Mouse (Mus musculus) G1E (cell line): ENCODE results near the gene Reln.

Experiments used
- CTCF ChIP-seq: IDR thresholded peaks from 2 replicates; pipeline ENCODE4 v1.5.1; 2012; ENCODE audit warnings: low read depth, low read length, inconsistent platforms, mixed read lengths
- POLR2AphosphoS5 ChIP-seq: IDR thresholded peaks from 2 replicates; pipeline ENCODE4 v1.6.1; 2012; ENCODE audit warnings: low read depth, low read length, inconsistent platforms; ENCODE audit not compliant: insufficient replicate concordance

- TF ChIP-seq CTCF (no peak), POLR2AphosphoS5 (no peak)
Observed at GRCm38 (mm10) chr5:21920310-21920709, 424.2 kb downstream of the Reln start.
